Mouse (Mus musculus) cortical plate, adult 2 months (tissue): Measurements from ENCODE around the gene Vcp.
"Not testable (repeated sequence)": the region's sequence is repeated elsewhere in the genome, so short reads cannot be mapped to it uniquely, and the experiment has no call there.

Source experiments
- CTCF ChIP-seq: fragments of 200-500 bp; IDR thresholded peaks from 2 replicates; pipeline ENCODE4 v1.5.1; 2011; ENCODE audit warnings: mild to moderate bottlenecking, control low read depth, low read length; ENCODE audit not compliant: insufficient read depth; ENCODE audit errors: extremely low read depth
- POLR2A ChIP-seq: fragments of 200-500 bp; IDR thresholded peaks from 2 replicates; pipeline ENCODE4 v1.6.1; 2011; ENCODE audit warnings: mild to moderate bottlenecking, low read length, control low read depth; ENCODE audit not compliant: insufficient read depth; ENCODE audit errors: extremely low read depth

- not testable (repeated sequence) for TF ChIP-seq POLR2A, CTCF
Observed at GRCm38 (mm10) chr4:42980467-42980866, 19.8 kb downstream of the Vcp start.
